Comparison of ENCODE assay signal across 1 mouse cellular context in genomic region chr15:101121411-101122289, GRCm38 (mm10).
TF ChIP-seq lines count a peak whose summit lies in the region.

No protein-coding gene starts in this region.

TF ChIP-seq in CH12.LX, 34 proteins besides CTCF, POLR2A, EP300 and RAD21:
- TF ChIP-seq UBTF (IDR thresholded peaks at IDR 0.05; ENCODE audit: low read depth, low read length) (no peak), TBP (conservative IDR thresholded peaks at IDR 0.05; ENCODE audit: low read depth, low read length) (0 out of 2 replicates have a peak, but pooled peaks have one; percentile 19), ZKSCAN1 (IDR thresholded peaks at IDR 0.05; ENCODE audit: borderline replicate concordance, low read depth, low read length) (no peak)
